Mouse (Mus musculus): ENCODE data around the gene Spata16. TPM values are rescaled to one million over a fixed set of nuclear protein-coding genes. Genes with fewer than 3 reads are reported as not detected.

Gene Spata16
- polyA plus RNA-seq, 1 experiment from 2014 or later = not detected

DNA sequence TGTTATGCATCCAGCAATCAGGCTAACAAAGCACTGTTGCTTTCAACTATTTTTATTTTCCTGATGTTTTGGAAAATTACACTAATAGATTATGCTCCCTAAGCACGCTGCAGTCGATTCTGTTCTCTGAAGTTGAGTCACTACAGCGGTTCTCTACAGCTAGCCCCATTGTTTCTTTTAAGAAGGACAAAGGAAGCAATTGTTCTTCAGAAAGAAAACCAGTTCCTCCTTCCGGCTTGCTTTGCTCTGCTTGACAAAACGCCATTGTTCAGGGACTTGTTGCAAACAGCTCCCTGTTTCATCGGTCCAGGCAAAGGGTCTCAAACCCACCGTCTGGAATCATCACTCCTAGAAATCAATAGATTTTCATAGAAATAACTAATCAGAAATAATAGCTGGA lies 283.6 kb downstream of the Spata16 start:
- Histone ChIP-seq H3K4me2 (no peak overlapping the region), H3K36me3 (no peaks in the 10 kb centered on the region), H3K27me3 (replicated peaks) (no peaks in the 10 kb centered on the region), H3K9me3 (replicated peaks) (peaks cover 8% of the 10 kb centered on the region; the same call in 1 of the 2 replicates), H3K27ac (ENCODE audit: poor library complexity, severe bottlenecking) (no peak overlapping the region), H3K4me1 (replicated peaks) (no peaks in the 10 kb centered on the region), H3K9ac (no peak overlapping the region), H3K4me3 (no peak overlapping the region)
- no peak for ATAC-seq (ENCODE audit: insufficient number of reproducible peaks, low FRiP score)
- 53% methylated on average over 7 of the region's 7 CpGs for WGBS

DNA sequence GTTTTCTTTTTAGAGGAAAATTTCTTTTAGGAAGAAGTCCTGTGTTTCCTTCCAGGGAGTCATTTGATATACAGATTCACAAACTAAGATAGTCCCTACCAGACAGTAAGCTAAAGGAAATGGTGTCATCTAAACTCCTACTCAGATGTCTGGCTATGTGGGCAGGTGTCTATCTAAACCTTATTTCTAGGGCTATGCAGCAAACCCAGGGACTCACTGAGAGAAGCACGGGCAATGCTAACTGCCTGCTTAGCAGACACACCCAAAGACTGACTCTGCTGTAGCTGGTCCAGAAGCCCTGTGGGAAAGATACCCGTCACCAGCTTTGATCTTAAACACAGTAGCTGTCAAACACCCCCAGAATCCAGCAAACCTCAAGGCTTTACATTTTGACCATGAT lies 284.2 kb downstream of the Spata16 start:
- Histone ChIP-seq H3K9ac (no peak overlapping the region), H3K9me3 (replicated peaks) (peaks cover 8% of the 10 kb centered on the region; the same call in 1 of the 2 replicates), H3K36me3 (no peaks in the 10 kb centered on the region), H3K27ac (ENCODE audit: poor library complexity, severe bottlenecking) (no peak overlapping the region), H3K4me3 (no peak overlapping the region), H3K4me2 (no peak overlapping the region), H3K4me1 (replicated peaks) (no peaks in the 10 kb centered on the region), H3K27me3 (replicated peaks) (no peaks in the 10 kb centered on the region)
- no peak for ATAC-seq (ENCODE audit: insufficient number of reproducible peaks, low FRiP score)
- 74% methylated on average over 2 of the region's 2 CpGs for whole genome bisulfite sequencing

DNA sequence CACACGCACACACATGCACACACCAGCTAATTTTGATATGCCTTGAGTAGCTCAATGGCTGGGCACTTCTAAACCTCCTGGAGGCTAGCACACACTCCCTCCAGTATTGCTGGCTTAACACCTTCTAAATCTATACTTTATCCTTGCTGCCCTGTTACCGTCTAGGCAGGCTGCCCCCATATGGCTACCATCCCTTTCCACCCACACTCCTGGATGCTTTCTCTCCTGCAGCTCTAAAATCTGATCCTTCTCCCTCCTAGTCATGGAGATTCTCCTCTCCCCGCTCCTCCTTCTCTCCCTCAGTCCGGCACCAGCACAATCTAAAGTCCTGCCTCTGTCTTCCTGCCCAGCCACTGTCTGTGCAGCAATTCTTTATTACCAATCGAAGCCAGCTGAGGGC lies 286.0 kb downstream of the Spata16 start:
- no peak overlapping the region for H3K4me2 ChIP-seq
- WGBS = 82% methylated on average over 5 of the region's 5 CpGs
- H3K36me3 ChIP-seq = no peaks in the 10 kb centered on the region
- peaks cover 8% of the 10 kb centered on the region; the same call in 1 of the 2 replicates for H3K9me3 ChIP-seq (replicated peaks)
- H3K4me1 ChIP-seq (replicated peaks) = no peaks in the 10 kb centered on the region
- no peak overlapping the region for H3K27ac ChIP-seq (ENCODE audit: poor library complexity, severe bottlenecking)
- no peaks in the 10 kb centered on the region for H3K27me3 ChIP-seq (replicated peaks)
- ATAC-seq (ENCODE audit: insufficient number of reproducible peaks, low FRiP score) = no peak
- no peak overlapping the region for H3K4me3 ChIP-seq
- H3K9ac ChIP-seq = no peak overlapping the region

DNA sequence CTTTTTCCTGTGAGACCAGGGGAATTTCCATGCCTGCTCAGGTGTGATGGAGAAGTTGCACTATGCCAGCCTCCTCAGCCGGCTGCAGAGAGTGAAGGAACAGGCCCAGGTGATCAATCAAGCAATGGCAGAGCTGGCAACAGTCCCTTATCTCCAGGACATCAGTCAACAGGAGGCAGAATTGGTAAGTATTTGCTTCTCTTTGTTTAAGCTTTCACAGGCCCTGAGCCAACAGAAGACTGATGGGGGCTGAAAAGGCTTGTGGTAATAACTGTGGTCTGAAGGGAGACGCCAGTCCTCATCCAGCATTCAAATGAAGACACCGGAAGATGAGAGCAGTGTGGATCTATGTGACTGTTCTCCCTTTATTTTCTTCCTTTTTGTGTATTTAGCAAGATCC lies 286.8 kb downstream of the Spata16 start:
- no peak for ATAC-seq (ENCODE audit: insufficient number of reproducible peaks, low FRiP score)
- no peaks in the 10 kb centered on the region for H3K27me3 ChIP-seq (replicated peaks)
- H3K36me3 ChIP-seq = no peaks in the 10 kb centered on the region
- H3K4me3 ChIP-seq = no peak overlapping the region
- H3K9me3 ChIP-seq (replicated peaks) = peaks cover 8% of the 10 kb centered on the region; the same call in 1 of the 2 replicates
- H3K4me2 ChIP-seq = no peak overlapping the region
- no peak overlapping the region for H3K9ac ChIP-seq
- WGBS = 51% methylated on average over 3 of the region's 3 CpGs
- H3K4me1 ChIP-seq (replicated peaks) = no peaks in the 10 kb centered on the region
- H3K27ac ChIP-seq (ENCODE audit: poor library complexity, severe bottlenecking) = no peak overlapping the region

DNA sequence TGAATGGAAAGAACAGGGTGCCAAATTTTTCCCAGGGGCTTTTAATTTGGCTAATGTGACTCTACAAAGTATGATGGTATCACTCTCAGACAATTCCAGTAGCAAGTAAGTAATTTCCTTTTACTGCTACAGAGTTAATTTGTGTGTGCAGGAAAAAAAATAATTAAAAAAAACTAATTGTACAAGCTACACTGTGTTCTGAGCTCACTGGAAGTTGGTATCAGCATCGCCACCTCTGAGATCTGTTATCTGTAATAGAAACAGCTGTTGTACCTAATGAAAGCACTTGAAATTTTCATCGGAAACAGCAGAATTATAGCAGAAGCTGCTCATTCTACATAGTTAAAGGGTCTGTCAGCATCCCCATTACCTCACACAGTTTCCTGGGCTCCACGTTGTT lies 295.7 kb downstream of the Spata16 start:
- ATAC-seq (ENCODE audit: insufficient number of reproducible peaks, low FRiP score) = no peak
- 80% methylated on average over 3 of the region's 3 CpGs for WGBS
- Histone ChIP-seq H3K27me3 (replicated peaks) (no peaks in the 10 kb centered on the region), H3K9me3 (replicated peaks) (no peaks in the 10 kb centered on the region), H3K4me3 (no peak overlapping the region), H3K36me3 (no peaks in the 10 kb centered on the region), H3K27ac (ENCODE audit: poor library complexity, severe bottlenecking) (no peak overlapping the region), H3K4me1 (replicated peaks) (no peaks in the 10 kb centered on the region), H3K9ac (no peak overlapping the region), H3K4me2 (no peak overlapping the region)

DNA sequence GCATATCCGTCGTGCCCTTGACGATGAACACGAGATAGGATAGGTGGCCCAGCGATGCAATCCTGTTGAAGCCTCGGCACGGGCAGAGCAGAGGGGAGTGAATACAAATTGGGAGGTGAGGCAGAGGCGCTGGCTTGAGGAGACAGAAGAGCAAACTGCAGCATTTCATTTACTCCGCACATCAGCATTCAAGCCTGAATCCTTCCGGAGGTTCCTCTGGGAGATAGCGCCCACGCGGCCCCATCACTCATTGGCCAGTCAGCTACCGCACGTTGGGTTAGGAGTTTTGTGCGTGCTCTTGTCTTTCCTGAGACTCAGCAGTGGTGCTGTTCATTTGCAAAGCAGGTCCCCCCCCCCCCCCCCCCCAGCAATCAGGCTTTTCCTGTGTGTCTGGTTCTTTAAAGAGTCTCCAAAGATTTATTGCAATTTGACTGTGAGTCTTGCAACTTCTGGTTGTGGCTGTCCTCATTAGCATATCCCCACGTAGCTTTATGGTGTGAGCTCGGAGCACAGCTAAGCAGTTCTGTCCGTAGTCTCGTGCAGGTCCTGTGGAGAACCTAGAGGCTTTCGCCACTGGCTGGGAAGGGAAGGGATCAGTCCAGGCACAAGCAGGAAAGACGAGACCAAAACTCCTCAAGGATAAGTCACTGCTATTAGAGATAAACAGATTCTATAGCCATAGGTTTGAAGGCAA lies 299.6 kb downstream of the Spata16 start:
- no peak for ATAC-seq (ENCODE audit: insufficient number of reproducible peaks, low FRiP score)
- H3K4me2 ChIP-seq = peak overlapping the region; percentile 4; the same call in 1 of the 2 replicates

DNA sequence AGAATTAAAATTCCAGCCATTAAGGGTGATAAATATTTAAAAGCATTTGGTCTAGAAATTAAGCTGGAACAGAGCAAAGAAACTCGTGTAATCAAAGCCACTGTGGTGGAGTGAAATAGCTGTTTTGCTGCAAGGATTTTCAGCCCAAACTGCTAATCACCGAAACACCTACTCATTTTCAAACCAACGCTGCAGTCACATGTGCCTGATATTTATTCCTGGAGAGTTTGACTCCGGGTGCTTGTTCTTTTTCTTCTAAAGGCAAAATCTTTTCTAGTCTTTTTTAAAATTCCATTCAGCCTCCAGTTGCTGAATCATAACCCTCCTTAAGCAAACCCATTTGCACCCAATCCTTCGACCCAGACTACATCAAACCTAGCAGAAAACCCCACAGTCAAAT lies 329.4 kb downstream of the Spata16 start:
- Histone ChIP-seq H3K36me3 (no peaks in the 10 kb centered on the region), H3K4me3 (no peak overlapping the region), H3K9me3 (replicated peaks) (no peaks in the 10 kb centered on the region), H3K4me1 (replicated peaks) (no peaks in the 10 kb centered on the region), H3K27me3 (replicated peaks) (no peaks in the 10 kb centered on the region), H3K27ac (ENCODE audit: poor library complexity, severe bottlenecking) (no peak overlapping the region), H3K4me2 (no peak overlapping the region), H3K9ac (no peak overlapping the region)
- 75% methylated on average over 5 of the region's 5 CpGs for WGBS
- ATAC-seq (ENCODE audit: insufficient number of reproducible peaks, low FRiP score) = no peak

More for the DNA sequence above, 299.6 kb downstream of the Spata16 start:
- WGBS = 62% methylated on average over 22 of the region's 22 CpGs
- Histone ChIP-seq H3K4me3 (no peak overlapping the region), H3K9ac (no peak overlapping the region), H3K27ac (ENCODE audit: poor library complexity, severe bottlenecking) (no peak overlapping the region), H3K36me3 (no peaks in the 10 kb centered on the region), H3K9me3 (replicated peaks) (no peaks in the 10 kb centered on the region), H3K27me3 (replicated peaks) (no peaks in the 10 kb centered on the region), H3K4me1 (replicated peaks) (no peaks in the 10 kb centered on the region)

DNA sequence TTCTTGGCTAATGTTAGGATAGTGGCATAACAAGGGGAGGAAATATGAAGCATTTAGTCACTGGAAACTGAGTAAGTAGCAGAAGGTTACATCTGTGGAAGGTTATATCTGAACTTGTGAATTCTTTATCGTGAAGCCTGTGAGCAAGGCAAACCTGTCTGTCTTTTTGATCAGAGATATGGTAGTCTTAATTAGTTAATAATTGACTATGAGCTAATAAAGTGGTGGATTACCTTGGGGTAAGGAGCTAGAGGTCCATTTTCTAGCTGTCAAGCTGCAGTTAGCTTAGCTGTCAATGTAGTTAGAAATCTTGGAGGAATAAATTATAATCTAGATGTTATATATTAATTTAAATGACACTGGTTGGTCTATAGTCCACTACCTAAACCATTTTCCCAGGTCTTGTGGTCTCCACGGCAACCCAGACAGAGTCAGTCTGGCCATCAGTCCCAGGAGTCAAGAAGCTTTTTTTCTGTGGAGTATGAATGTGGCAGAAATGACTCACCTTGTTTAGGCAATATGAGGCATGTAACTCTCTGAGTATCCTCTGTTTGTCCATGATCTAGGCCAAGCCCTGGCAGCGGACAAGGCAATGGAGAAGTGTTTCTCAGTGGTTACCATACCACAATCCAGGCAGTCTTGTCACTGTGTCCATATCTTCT lies 331.6 kb downstream of the Spata16 start:
- H3K9me3 ChIP-seq (replicated peaks) = no peaks in the 10 kb centered on the region
- 71% methylated on average over 3 of the region's 3 CpGs for WGBS
- H3K36me3 ChIP-seq = no peaks in the 10 kb centered on the region
- no peaks in the 10 kb centered on the region for H3K27me3 ChIP-seq (replicated peaks)
- no peak overlapping the region for H3K9ac ChIP-seq
- H3K4me3 ChIP-seq = no peak overlapping the region
- H3K4me1 ChIP-seq (replicated peaks) = peaks cover 4% of the 10 kb centered on the region
- H3K4me2 ChIP-seq = no peak overlapping the region
- H3K27ac ChIP-seq (ENCODE audit: poor library complexity, severe bottlenecking) = no peak overlapping the region
- ATAC-seq (ENCODE audit: insufficient number of reproducible peaks, low FRiP score) = no peak

DNA sequence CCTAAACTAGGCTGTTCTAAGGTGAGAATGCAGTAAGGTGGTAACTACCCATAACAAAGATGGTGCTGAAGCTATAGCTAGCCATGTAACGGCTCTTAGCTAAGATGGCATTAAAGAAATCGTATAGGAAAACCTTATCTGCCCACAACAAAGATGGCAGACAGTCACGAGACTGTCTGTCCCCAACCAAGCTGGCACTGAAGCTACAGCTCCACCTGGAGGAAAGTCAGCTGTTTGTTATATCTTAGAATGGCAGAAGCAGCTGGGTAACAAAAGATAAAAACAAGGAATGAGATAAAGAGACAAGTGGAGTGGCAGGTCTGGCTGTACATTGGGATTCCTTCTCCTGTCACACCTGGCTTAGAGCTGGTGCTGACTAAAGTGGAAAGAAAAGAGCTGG lies 333.1 kb downstream of the Spata16 start:
- Histone ChIP-seq H3K36me3 (no peaks in the 10 kb centered on the region), H3K4me3 (no peak overlapping the region), H3K27ac (ENCODE audit: poor library complexity, severe bottlenecking) (no peak overlapping the region), H3K4me1 (replicated peaks) (peaks cover 4% of the 10 kb centered on the region), H3K9ac (no peak overlapping the region), H3K4me2 (no peak overlapping the region), H3K9me3 (replicated peaks) (no peaks in the 10 kb centered on the region), H3K27me3 (replicated peaks) (no peaks in the 10 kb centered on the region)
- whole genome bisulfite sequencing = 65% methylated on average over 3 of the region's 3 CpGs
- ATAC-seq (ENCODE audit: insufficient number of reproducible peaks, low FRiP score) = no peak

DNA sequence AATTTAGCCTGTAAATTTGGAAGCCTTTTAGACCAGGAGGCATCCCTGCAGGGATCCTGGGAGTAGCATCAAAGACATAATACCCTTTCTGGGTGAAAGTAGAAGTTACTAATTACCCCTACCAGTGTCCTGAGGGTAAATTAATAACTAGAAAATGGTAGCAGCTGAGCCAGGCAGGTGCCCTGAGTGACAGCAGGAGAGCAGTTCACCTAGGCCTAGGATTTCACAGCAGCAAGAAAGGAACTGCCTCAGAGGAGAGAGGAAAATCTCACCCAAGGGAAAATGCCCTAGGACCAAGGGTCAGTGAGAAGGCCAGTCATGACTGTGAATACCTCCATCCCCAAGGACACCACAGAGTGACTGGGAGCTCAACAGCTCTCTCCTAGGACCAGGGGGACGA lies 333.9 kb downstream of the Spata16 start:
- Histone ChIP-seq H3K27ac (ENCODE audit: poor library complexity, severe bottlenecking) (no peak overlapping the region), H3K4me1 (replicated peaks) (peaks cover 4% of the 10 kb centered on the region), H3K9me3 (replicated peaks) (no peaks in the 10 kb centered on the region), H3K9ac (no peak overlapping the region), H3K4me3 (no peak overlapping the region), H3K4me2 (no peak overlapping the region), H3K27me3 (replicated peaks) (no peaks in the 10 kb centered on the region), H3K36me3 (no peaks in the 10 kb centered on the region)
- 30% methylated on average over 1 of the region's 1 CpGs for WGBS
- no peak for ATAC-seq (ENCODE audit: insufficient number of reproducible peaks, low FRiP score)

DNA sequence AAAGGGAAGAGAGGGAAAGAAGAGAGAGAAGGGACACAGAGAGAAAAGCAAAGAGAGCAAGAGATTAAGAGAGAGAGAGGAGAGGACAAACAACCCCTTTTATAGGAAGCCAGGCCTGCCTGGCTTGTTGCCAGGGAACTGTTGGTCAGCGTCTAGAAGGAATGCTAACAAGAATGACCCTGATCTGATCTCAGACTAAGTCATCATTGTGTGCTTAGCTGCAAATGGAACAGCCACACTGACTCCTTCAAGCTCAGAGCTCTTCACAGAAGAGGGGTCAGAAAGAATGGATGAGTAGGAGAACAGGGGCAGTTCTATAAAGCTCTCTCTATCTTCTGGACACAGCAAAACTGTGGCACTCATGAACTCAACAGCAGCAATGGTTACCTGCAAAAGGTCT lies 334.7 kb downstream of the Spata16 start:
- Histone ChIP-seq H3K4me1 (replicated peaks) (peaks cover 4% of the 10 kb centered on the region), H3K9ac (no peak overlapping the region), H3K4me3 (no peak overlapping the region), H3K36me3 (no peaks in the 10 kb centered on the region), H3K4me2 (no peak overlapping the region), H3K9me3 (replicated peaks) (no peaks in the 10 kb centered on the region), H3K27ac (ENCODE audit: poor library complexity, severe bottlenecking) (no peak overlapping the region), H3K27me3 (replicated peaks) (no peaks in the 10 kb centered on the region)
- ATAC-seq (ENCODE audit: insufficient number of reproducible peaks, low FRiP score) = no peak
- 6% methylated on average over 1 of the region's 1 CpGs for WGBS
